Mouse (Mus musculus): ENCODE results near the gene Slc6a15. TPM values are rescaled to one million over a fixed set of nuclear protein-coding genes. Genes with fewer than 3 reads are reported as not detected.

The Slc6a15 gene
- total RNA-seq (2021) = 1 to 10 TPM; 3.8 to 4.4 TPM
- polyA plus RNA-seq (2012; rRNA removed) = 2.3 and 4.0 TPM in 2 replicates
- long read RNA-seq, partial matches to known transcripts = 0 of 3 reads
- long read RNA-seq, other reads (novel, unspliced or antisense) = 1 of 3 reads

- peak; percentile 53 for DNase-seq
Measured at GRCm38 (mm10) chr10:103367371-103368295, at the start of gene Slc6a15. Gene Slc6a15 (plus strand): TSS chr10:103367783.

GRCm38 (mm10) chr10:103321941-103322340 lies 45.6 kb upstream of the Slc6a15 start:
- peak; percentile 70 for DNase-seq

GRCm38 (mm10) chr10:103323386-103323785 lies 44.2 kb upstream of the Slc6a15 start:
- DNase-seq = no peak

- no peak for DNase-seq
Measured at GRCm38 (mm10) chr10:103334306-103334705, 33.3 kb upstream of the Slc6a15 start.

GRCm38 (mm10) chr10:103339928-103340327 lies 27.7 kb upstream of the Slc6a15 start:
- DNase-seq = no peak

- DNase-seq = no peak
Measured at GRCm38 (mm10) chr10:103346797-103347196, 20.8 kb upstream of the Slc6a15 start.

- DNase-seq = peak; percentile 63
Measured at GRCm38 (mm10) chr10:103368296-103369080, 905 bp downstream of the Slc6a15 start.

GRCm38 (mm10) chr10:103369081-103369420 lies 1.5 kb downstream of the Slc6a15 start:
- DNase-seq = peak; percentile 83

- no peak for DNase-seq
Measured at GRCm38 (mm10) chr10:103402171-103402570, 34.6 kb downstream of the Slc6a15 start.

- DNase-seq = no peak
Measured at GRCm38 (mm10) chr10:103427717-103428116, 60.1 kb downstream of the Slc6a15 start.

- DNase-seq = no peak
Measured at GRCm38 (mm10) chr10:103442588-103442987, 75.0 kb downstream of the Slc6a15 start.

- DNase-seq = no peak
Measured at GRCm38 (mm10) chr10:103443070-103443469, 75.5 kb downstream of the Slc6a15 start.

GRCm38 (mm10) chr10:103448340-103448739 lies 80.8 kb downstream of the Slc6a15 start:
- DNase-seq = no peak

- no peak for DNase-seq
Measured at GRCm38 (mm10) chr10:103457896-103458295, 90.3 kb downstream of the Slc6a15 start.

Other genes starting within 250 kb of the Slc6a15 start
- gene Lrriq1, start 131.5 kb upstream of the Slc6a15 start, total RNA-seq (2021) = under 1 TPM; 0.14 to 0.43 TPM
- 0.02 and 0.08 TPM in 2 replicates for gene Lrriq1, start 131.5 kb upstream of the Slc6a15 start, polyA plus RNA-seq (2012; rRNA removed)

Measured in adrenal gland, adult 2 months (tissue).